Mouse (Mus musculus): ENCODE results near the gene Endog.

The Endog gene

GRCm38 (mm10) chr2:30211408-30212168 lies 40.3 kb downstream of the Endog start:
- DNase-seq (ENCODE audit: low spot score) = no peak

- DNase-seq (ENCODE audit: low spot score) = no peak
These were observed 40.9 kb downstream of the Endog start for GRCm38 (mm10) chr2:30212169-30212545.

GRCm38 (mm10) chr2:30212951-30213350 lies 41.7 kb downstream of the Endog start:
- DNase-seq (ENCODE audit: low spot score) = no peak

- DNase-seq (ENCODE audit: low spot score) = peak; percentile 15
These were observed 43.5 kb downstream of the Endog start for GRCm38 (mm10) chr2:30214745-30215144.

- DNase-seq (ENCODE audit: low spot score) = no peak
These were observed 44.2 kb downstream of the Endog start for GRCm38 (mm10) chr2:30215493-30215892.

- DNase-seq (ENCODE audit: low spot score) = no peak
These were observed 45.0 kb downstream of the Endog start for GRCm38 (mm10) chr2:30216293-30216692.

Data from MN1 (cell line).